Mouse (Mus musculus) left cerebral cortex, postnatal 36 days (tissue): ENCODE results near the gene AC124108.1. TPM values are rescaled to one million over a fixed set of nuclear protein-coding genes. Genes with fewer than 3 reads are reported as not detected.

Source experiments
- DNase-seq, 2 experiments: peaks; one replicate each; pipeline ENCODE4 v3.0.0; 2021 to 2022; ENCODE audit warnings: low spot score in 2 of 2, mixed read lengths in 1 of 2
- intact Hi-C: fragments of 180-260 bp; cut with DNase I; formaldehyde crosslinking; loops from one replicate; pipeline ENCODE4 v1.15.1; 2025
- total RNA-seq, 2 experiments: library from RNA; stranded (reverse); gene quantifications; 2 replicates each; pipeline ENCODE4 v1.2.3; 2021

The AC124108.1 gene
- 1 to 10 TPM; 5.4 to 6.2 TPM for total RNA-seq

DNA sequence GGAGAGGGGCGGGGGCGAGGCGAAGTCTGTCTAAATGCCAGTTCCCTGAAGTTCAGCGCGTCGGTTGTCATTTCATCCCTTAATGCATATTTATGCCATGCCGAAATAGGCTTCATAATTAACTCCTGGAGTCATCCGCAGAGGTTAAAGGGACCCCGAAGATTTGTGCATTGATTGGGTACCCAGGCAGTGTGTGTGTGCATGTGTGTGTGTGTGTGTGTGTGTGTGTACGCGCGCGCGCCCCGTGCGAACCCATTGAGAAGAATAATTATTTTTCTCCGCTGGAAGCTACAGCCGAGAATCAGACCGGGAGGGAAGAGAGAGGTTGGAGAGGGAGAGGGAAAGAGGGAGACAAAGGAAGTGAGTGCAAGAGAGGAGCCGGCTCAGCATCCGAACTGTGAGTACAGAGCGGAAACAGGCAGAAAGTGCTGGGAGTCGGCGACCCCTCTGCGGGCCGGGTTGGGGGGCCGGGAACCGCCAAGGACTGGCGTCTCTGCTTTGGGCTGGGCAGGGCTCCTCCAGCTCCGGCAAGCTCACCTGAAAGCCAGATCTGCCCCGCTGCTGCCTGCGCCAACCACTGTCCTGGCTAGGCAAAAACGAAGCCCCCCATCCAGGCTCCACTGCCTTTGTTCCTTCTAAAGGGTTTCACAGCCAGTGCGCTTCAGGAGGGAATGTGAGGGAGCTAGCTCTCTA lies at the start of gene AC124108.1, which contains the start of gene Lemd1:
TSS of gene AC124108.1 (plus strand) at position 365 of the 693 bp plus-strand sequence.
TSS of gene Lemd1 (plus strand) at position 339 of the 693 bp plus-strand sequence.
- intact Hi-C loops, result no loop called here
- no peak for DNase-seq

DNA sequence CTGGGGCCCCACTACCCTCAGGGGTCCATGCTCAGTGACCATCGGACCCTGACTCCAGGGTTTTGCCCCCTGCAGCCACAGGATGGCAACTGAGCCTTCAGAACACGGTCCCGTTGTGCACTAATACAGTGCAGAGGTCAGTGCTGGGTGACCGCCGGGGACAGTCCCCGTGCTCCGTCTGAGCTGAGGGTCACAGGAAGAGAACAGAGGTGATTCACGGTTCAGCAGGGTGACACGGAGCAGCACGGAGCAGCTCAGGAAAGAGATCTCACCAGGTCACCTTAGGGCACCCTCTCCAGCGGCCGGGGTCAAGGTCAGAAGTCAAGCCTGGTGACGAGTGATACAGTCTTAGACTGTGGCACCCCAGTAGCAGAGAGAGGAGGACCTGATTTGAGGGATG lies 49.5 kb upstream of the AC124108.1 start:
- DNase-seq, result no peak
- intact Hi-C loops, result no loop called here

DNA sequence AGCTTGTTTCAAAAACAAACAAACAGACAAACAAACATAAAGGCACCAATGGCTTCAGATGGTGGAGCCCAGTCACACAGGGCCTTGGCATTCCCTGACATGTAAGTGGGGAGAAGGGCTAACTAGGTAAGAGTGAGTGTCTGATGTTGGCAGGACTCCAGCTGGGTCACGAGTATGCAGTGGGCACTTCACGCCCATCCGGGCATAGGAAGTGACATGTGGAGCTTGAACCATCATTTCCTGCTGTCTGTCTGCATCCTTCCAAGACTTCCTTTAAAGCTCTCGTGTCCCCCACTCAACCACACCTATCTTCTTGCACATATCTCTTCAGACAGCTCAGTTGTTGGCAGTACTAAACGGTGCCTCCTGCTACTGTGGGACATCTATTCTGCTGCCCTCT lies 48.2 kb upstream of the AC124108.1 start:
- intact Hi-C loops, result no loop called here
- no peak for DNase-seq

GRCm38 (mm10) chr1:132143730-132144129 lies 47.5 kb upstream of the AC124108.1 start:
- peak in 1 of 2 experiments; percentile 31 for DNase-seq
- intact Hi-C loops, result no loop called here

DNA sequence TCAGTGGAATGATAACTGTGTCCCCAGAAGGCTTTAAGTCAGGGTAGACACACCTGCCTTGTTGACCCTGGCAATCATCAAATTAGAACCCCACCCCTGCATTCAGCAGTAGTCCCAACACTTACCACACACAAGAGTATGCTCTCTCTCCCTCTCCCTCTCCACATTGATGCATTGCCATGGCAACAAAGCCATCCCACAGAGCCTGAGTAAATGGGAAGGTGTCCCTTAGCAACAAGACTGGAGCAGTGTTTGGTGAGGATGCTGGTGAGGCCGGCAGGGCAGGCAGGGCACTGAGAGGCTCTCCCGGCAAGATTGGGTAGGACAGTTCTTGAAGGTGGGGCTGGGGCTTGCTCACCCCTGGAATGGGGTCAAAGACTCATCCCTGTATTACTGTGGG lies 47.0 kb upstream of the AC124108.1 start:
- peak; percentile 62 to 64 for DNase-seq
- intact Hi-C loops, result no loop called here

DNA sequence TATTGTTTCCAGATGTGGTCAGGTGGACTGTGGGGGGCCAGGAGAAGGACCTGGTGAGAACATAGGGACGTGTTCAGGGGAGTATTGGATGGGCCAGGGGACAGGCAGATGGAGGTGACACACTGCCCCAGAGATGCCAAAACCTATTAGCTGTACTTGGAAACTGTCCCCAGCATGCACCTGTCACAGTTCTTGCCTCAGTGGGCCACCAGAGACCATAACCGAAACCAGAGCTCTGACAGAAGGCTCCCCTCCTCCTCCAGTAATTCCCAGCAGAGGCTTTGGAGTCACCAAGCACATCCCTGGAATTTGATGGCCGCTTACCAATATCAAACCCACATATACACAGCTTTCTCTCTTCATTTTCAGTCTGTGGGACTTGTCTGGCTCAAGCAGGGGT lies 46.4 kb upstream of the AC124108.1 start:
- intact Hi-C loops, result no loop called here
- no peak for DNase-seq

DNA sequence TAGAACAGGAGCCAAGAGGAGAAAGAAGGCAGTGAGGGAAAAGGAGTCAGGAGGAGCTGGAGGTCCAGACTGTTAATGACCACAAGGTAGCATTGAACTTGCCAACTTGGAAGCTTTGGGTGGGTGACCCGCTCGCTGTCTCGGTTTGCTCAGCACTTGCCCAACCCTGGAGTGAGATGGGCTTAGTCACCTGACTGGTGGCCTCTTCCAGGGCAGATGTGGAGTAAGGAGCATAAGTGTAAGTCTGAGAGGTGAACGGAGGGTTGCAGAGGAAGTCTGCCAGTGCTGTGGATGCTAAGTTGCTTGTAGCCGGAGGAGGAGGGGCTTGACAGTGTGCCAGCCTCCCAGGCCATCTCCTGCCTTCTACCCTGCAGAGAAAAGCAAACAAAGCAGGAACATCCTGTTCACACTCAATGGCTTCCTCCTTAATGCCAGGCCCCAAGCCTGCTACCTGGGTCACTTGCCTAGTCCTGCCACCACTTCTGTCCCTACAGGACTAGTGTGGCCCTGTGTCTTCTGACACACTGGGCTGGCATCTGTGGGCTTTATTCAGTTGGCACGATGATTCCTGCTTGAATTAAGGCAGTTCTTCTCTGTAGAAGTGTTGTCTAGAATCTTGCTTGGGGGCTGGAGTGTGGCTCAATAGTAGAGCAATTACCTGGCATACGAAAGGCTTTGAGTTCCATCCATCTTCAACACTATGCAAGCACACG lies 45.1 kb upstream of the AC124108.1 start:
- intact Hi-C loops, result no loop called here
- no peak for DNase-seq

GRCm38 (mm10) chr1:132149410-132149809 lies 41.8 kb upstream of the AC124108.1 start:
- intact Hi-C loops, result no loop called here
- DNase-seq, result no peak

DNA sequence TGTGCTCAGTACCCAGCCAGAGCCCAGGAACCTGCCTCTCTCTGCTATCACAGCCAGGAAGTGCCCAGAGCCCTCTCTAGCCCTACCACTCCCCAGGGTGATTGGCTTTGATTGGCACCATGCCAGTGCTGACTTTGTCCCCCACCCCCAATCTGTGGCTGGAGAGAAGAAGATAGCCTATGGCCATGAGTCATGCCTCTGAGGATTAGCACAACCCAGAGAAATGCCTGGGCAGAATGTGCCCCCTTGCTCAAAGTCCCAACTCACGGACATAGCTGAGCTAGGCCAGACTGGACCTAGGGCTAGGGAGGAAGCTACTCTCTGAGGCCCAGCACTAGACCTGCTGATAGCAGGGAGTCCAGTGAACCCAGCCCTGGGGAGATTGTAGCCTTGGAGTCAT lies 41.1 kb upstream of the AC124108.1 start:
- DNase-seq, result no peak
- intact Hi-C loops, result no loop called here

DNA sequence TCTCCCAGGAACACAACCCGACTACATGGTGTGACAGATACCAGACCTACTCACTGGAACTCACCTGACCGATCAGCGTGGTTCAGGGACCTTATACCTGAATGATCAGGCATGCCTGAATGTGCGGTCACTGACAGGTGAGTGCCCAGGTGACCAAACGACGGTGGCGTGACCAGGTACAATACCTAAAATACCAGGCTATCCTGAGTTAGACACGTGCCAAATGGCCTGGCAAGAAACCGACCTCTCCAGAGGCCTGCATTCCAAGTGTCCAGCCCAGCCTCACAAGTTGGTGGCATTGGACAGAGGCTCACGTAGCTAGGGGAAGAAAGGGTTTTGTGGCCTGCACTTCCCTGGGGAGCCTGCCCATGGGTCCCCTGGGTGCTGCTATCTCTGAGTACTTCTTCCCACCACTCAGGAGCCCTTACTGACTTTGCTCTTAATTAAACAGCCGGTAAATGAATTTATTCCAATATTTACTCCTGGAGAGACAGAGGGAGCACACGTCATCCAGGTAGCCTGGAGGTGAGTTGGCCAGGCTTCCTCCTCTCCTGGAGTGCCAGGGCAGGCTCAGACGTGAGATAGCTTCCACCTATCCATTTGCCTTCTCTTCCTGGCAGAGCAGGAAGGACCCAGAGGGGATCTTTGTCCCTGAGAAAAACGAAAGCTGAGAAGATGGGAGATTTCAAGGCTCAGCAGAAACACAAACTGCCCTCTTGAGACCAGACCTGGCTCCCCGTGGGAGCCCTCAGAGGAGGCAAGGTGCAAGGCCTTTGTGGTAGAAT lies 40.2 kb upstream of the AC124108.1 start:
- no peak for DNase-seq
- intact Hi-C loops, result no loop called here

GRCm38 (mm10) chr1:132151908-132152307 lies 39.3 kb upstream of the AC124108.1 start:
- intact Hi-C loops, result no loop called here
- DNase-seq, result no peak

DNA sequence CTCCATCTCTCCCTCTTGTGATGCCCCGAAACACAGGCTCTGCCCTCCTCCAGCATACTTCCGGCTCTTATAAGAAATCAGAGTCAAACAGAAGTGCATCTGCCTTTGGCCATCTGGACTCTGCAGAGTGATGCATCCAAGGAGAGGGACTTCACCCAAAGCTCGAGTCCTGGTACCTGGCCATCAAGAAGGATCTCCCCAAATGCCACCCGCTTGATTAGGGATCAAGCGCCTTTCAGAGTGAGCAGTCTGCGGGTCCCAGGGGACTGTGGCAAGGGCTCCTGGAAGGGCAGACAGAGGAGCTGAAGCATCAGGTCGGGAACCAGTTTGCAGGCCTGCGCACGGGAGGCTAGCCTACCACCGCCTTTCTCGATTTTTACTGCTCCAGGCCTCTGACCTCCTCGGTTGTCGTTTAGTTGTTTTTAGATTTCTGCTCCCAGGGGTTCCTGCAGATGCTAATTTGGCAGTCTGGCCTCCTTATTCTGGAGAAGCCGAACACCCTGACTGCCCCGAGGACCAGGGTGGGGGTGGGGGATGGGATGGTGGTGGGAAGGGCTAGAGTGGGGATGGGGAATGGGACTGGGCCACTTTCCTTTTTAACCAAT lies 38.1 kb upstream of the AC124108.1 start:
- intact Hi-C loops, result no loop called here

DNA sequence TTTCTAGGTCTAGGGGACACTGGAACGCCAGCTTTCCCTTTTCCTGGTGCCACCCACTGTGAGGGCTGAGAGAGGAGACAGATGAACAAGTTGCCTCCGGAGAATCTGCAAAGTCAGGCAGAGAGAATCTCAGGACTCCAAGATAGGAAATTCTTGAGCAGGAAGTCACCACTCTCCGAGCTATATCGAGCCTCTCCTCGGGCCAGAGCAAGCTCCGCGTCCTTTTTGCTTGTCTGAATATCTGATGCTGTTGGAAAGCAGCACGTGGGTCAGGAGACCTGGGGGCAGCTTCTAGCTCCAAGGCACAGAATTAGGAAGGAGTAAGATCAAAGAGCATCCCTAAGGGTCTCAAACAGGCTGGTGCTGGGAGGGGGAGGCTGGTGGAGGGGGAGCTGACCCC lies 37.6 kb upstream of the AC124108.1 start:
- no peak for DNase-seq
- intact Hi-C loops, result no loop called here

More for the DNA sequence above, 38.1 kb upstream of the AC124108.1 start:
- DNase-seq, result no peak

- intact Hi-C loops, result loop anchor here (1.0 to 5.0 kb wide), 3 partner anchors 34 to 202 kb away; no protein-coding TSS in a partner anchor
- DNase-seq, result peak; percentile 73 to 79
Observed at GRCm38 (mm10) chr1:132155737-132156136, 35.5 kb upstream of the AC124108.1 start.

- DNase-seq, result peak; percentile 85 to 86
- intact Hi-C loops, result loop anchor here (1.0 to 5.0 kb wide), 3 partner anchors 80 to 200 kb away; no protein-coding TSS in a partner anchor
Observed at GRCm38 (mm10) chr1:132157016-132157781, 34.1 kb upstream of the AC124108.1 start.

- intact Hi-C loops, result loop anchor here (1.0 to 5.0 kb wide), 3 partner anchors 79 to 199 kb away; no protein-coding TSS in a partner anchor
- DNase-seq, result no peak
Observed at GRCm38 (mm10) chr1:132157808-132158207, 33.4 kb upstream of the AC124108.1 start.

GRCm38 (mm10) chr1:132158741-132159140 lies 32.5 kb upstream of the AC124108.1 start:
- intact Hi-C loops, result loop anchor here (5.0 kb wide), 1 partner anchor 199 kb away; no protein-coding TSS in a partner anchor
- no peak for DNase-seq

DNA sequence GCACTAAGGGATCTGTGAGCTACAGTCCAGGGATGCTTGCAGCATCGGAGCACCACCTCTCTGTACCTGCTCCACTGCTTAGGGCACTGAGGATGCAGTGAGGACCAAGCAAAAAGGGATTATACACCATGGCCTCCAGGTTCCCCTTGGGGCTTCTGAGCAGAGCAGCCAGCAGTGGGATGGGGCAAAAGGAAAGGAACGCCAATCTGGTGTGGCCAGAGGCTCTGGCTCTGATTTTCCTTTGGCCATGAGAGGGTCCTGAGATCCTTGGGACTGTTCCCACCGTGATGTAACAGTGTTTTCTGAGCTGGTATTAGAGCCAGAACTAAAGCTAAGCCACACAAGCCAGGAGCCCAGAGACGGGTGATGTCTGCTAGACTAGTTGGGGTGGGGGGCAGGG lies 31.6 kb upstream of the AC124108.1 start:
- DNase-seq, result no peak
- intact Hi-C loops, result loop anchor here (5.0 kb wide), 1 partner anchor 198 kb away; no protein-coding TSS in a partner anchor
